ENCODE assay signal across 19 mouse cellular contexts in the genomic region with DNA sequence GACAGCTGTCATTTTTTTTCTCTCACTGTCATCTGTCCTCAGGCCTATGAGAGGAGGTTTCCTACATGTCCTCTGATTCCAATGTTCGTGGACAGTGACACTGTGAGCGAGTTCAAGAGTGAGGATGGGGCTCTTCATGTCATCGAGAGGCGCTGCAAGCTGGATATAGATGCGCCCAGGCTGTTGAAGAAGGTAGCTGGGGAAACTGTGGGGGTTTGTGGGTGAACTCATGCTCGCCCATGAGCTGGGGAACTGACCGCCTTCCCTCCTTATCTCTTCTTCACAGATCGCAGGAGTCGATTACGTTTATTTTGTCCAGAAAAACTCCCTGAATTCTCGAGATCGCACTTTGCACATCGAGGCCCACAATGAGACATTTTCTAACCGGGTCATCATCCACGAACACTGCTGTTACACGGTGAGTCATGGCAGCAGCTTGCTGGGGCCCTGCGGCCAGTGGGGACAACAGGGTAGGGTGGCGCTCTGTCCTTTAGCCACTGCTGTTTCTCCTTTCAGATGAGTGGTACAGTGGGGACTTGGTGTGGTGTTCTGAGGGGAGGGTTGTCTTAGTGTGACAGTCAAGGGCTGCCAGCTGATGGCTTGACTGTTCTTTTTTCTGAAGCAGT.
"Had no signal": no experiment of that assay in that cellular context is flagged by ENCODE, and none has a peak within 500 bp of the region (broad histone marks: within the 10 kb centered on the region; RNA-seq: fewer than 3 reads in every experiment).

No protein-coding gene starts in this region.

- H3K4me3 ChIP-seq: limb, embryonic 10.5 days; limb, embryonic 13.5 days; liver, embryonic 12.5 days; liver, embryonic 15.5 days; lung, embryonic 15.5 days; megakaryocyte, embryonic 14.5 days; midbrain, embryonic 10.5 days; midbrain, embryonic 13.5 days; myocyte; neural tube, embryonic 13.5 days had no signal

- DNase-seq: kidney, postnatal 10 days; kidney, postnatal 36 days; liver; lung, adult 18-20 months; lung, postnatal 10 days; lung, postnatal 36 days; thymus, adult 18-20 months; thymus, postnatal 36 days had no signal

- H3K4me1 ChIP-seq: midbrain, embryonic 13.5 days had no signal

- ATAC-seq: liver, embryonic 12.5 days; midbrain, embryonic 13.5 days; midbrain, embryonic 16.5 days had no signal

- H3K27me3 ChIP-seq: limb, embryonic 13.5 days; liver, embryonic 12.5 days; liver, embryonic 15.5 days; lung, embryonic 15.5 days; megakaryocyte, embryonic 14.5 days; midbrain, embryonic 13.5 days; neural tube, embryonic 13.5 days had no signal

- H3K27ac ChIP-seq: limb, embryonic 10.5 days; limb, embryonic 13.5 days; liver, embryonic 12.5 days; liver, embryonic 15.5 days; lung, embryonic 15.5 days; midbrain, embryonic 10.5 days; midbrain, embryonic 13.5 days; neural tube, embryonic 13.5 days had no signal

- H3K9me3 ChIP-seq: limb, embryonic 10.5 days; limb, embryonic 13.5 days; liver, embryonic 12.5 days; liver, embryonic 15.5 days; lung, embryonic 15.5 days; megakaryocyte, embryonic 14.5 days; midbrain, embryonic 10.5 days; midbrain, embryonic 13.5 days; neural tube, embryonic 13.5 days had no signal

- H3K9ac ChIP-seq: limb, embryonic 13.5 days; liver, embryonic 12.5 days; liver, embryonic 15.5 days; lung, embryonic 15.5 days; midbrain, embryonic 13.5 days; neural tube, embryonic 13.5 days had no signal

- H3K4me2 ChIP-seq: limb, embryonic 13.5 days; liver, embryonic 12.5 days; liver, embryonic 15.5 days; lung, embryonic 15.5 days; midbrain, embryonic 13.5 days; neural tube, embryonic 13.5 days had no signal
